Mouse (Mus musculus) adrenal gland, adult 2 months (tissue): Measurements from ENCODE around the gene Mtmr1. TPM values are rescaled to one million over a fixed set of nuclear protein-coding genes. Genes with fewer than 3 reads are reported as not detected.
"Not testable (repeated sequence)": the region's sequence is repeated elsewhere in the genome, so short reads cannot be mapped to it uniquely, and the experiment has no call there.

Source experiments
- DNase-seq: peaks from one replicate; pipeline ENCODE4 v3.0.0; 2021
- long read RNA-seq: library from polyadenylated mRNA; stranded (forward); transcript quantifications from one replicate; pipeline ENCODE4 v2.0.0, GENCODE M21; 2021
- polyA plus RNA-seq: library from polyadenylated mRNA; depleted of rRNA; stranded (reverse); fragments of >200 nt; gene quantifications from 2 replicates; pipeline ENCODE4 v1.2.3, GENCODE M21; 2012; rRNA removed
- total RNA-seq, 2 experiments: library from RNA; stranded (reverse); gene quantifications; 2 replicates each; pipeline ENCODE4 v1.2.3; 2021

The Mtmr1 gene
- total RNA-seq (10 to 100 TPM; 25.8 to 31.6 TPM), polyA plus RNA-seq (4.8 and 7.4 TPM in 2 replicates)
- long read RNA-seq, full-length matches to known transcripts, result 8 of 29 reads
- long read RNA-seq, partial matches to known transcripts, result 3 of 29 reads
- long read RNA-seq, other reads (novel, unspliced or antisense), result 18 of 29 reads

- DNase-seq, result peak; percentile 91
Measured at GRCm38 (mm10) chrX:71364554-71364991, at the start of gene Mtmr1. TSS of gene Mtmr1 (plus strand) at chrX:71364760.

GRCm38 (mm10) chrX:71352033-71352432 lies 12.5 kb upstream of the Mtmr1 start:
- no peak for DNase-seq

GRCm38 (mm10) chrX:71355331-71355730 lies 9.2 kb upstream of the Mtmr1 start:
- no peak for DNase-seq

GRCm38 (mm10) chrX:71361793-71362192 lies 2.8 kb upstream of the Mtmr1 start:
- DNase-seq, result not testable (repeated sequence)

- no peak for DNase-seq
Measured at GRCm38 (mm10) chrX:71364062-71364461, 498 bp upstream of the Mtmr1 start.

- peak; percentile 54 for DNase-seq
Measured at GRCm38 (mm10) chrX:71365011-71365410, 451 bp downstream of the Mtmr1 start.

- peak; percentile 17 for DNase-seq
Measured at GRCm38 (mm10) chrX:71365510-71365909, 950 bp downstream of the Mtmr1 start.

- DNase-seq, result no peak
Measured at GRCm38 (mm10) chrX:71366973-71367372, 2.4 kb downstream of the Mtmr1 start.

- no peak for DNase-seq
Measured at GRCm38 (mm10) chrX:71376781-71377180, 12.2 kb downstream of the Mtmr1 start.

- no peak for DNase-seq
Measured at GRCm38 (mm10) chrX:71378435-71378834, 13.9 kb downstream of the Mtmr1 start.

- peak; percentile 26 for DNase-seq
Measured at GRCm38 (mm10) chrX:71381571-71381970, 17.0 kb downstream of the Mtmr1 start.

- DNase-seq, result no peak
Measured at GRCm38 (mm10) chrX:71396326-71396725, 31.8 kb downstream of the Mtmr1 start.

GRCm38 (mm10) chrX:71406290-71406689 lies 41.7 kb downstream of the Mtmr1 start:
- DNase-seq, result no peak

- no peak for DNase-seq
Measured at GRCm38 (mm10) chrX:71408386-71408785, 43.8 kb downstream of the Mtmr1 start.

- DNase-seq, result no peak
Measured at GRCm38 (mm10) chrX:71412776-71413175, 48.2 kb downstream of the Mtmr1 start.

- peak; percentile 63 for DNase-seq
Measured at GRCm38 (mm10) chrX:71413616-71414015, 49.1 kb downstream of the Mtmr1 start.

GRCm38 (mm10) chrX:71424852-71425251 lies 60.3 kb downstream of the Mtmr1 start:
- no peak for DNase-seq

- DNase-seq, result peak; percentile 78
Measured at GRCm38 (mm10) chrX:71425746-71426519, 61.4 kb downstream of the Mtmr1 start.

- DNase-seq, result no peak
Measured at GRCm38 (mm10) chrX:71427491-71427890, 62.9 kb downstream of the Mtmr1 start.

- DNase-seq, result no peak
Measured at GRCm38 (mm10) chrX:71430900-71431299, 66.3 kb downstream of the Mtmr1 start.

- DNase-seq, result no peak
Measured at GRCm38 (mm10) chrX:71434448-71434847, 69.9 kb downstream of the Mtmr1 start.

GRCm38 (mm10) chrX:71434860-71435259 lies 70.3 kb downstream of the Mtmr1 start:
- DNase-seq, result peak; percentile 69

- no peak for DNase-seq
Measured at GRCm38 (mm10) chrX:71435542-71435941, 71.0 kb downstream of the Mtmr1 start.

GRCm38 (mm10) chrX:71439473-71439872 lies 74.9 kb downstream of the Mtmr1 start:
- DNase-seq, result no peak
